Mouse (Mus musculus): ENCODE measurements around the gene Nop53. TPM values are rescaled to one million over a fixed set of nuclear protein-coding genes. Genes with fewer than 3 reads are reported as not detected.

Gene Nop53
- polyA plus RNA-seq, 1 experiment from 2014 or later, result 164 TPM

- ATAC-seq (ENCODE audit: low read depth), result no peak
- H3K4me3 ChIP-seq (ENCODE audit: low read depth, low read length), result no peak overlapping the region
- H3K4me1 ChIP-seq (ENCODE audit: control insufficient read depth, insufficient read depth, low read length), result peaks cover 41% of the 10 kb centered on the region
- WGBS, result 83% methylated on average over 32 of the region's 32 CpGs
- peak overlapping the region; percentile 89 for H3K27ac ChIP-seq (replicated peaks; ENCODE audit: low read depth, low read length)
- H3K9ac ChIP-seq (ENCODE audit: low read depth, low read length), result peak overlapping the region; percentile 9; the same call in 1 of the 2 replicates
- 0 out of 2 replicates have a peak overlapping the region, but pooled peaks have one; percentile 41 for H3K4me2 ChIP-seq (ENCODE audit: low read depth, low read length)
- no peak for DNase-seq (ENCODE audit: low spot score)
- no peaks in the 10 kb centered on the region for H3K9me3 ChIP-seq (ENCODE audit: control insufficient read depth, low read length)
- H3K27me3 ChIP-seq (replicated peaks; ENCODE audit: control insufficient read depth, insufficient read depth, low read length), result no peaks in the 10 kb centered on the region
- peaks cover 20% of the 10 kb centered on the region for H3K36me3 ChIP-seq (ENCODE audit: control insufficient read depth, insufficient read depth, low read length)
These were observed 18.2 kb upstream of the Nop53 start for GRCm38 (mm10) chr7:15963798-15964652.

GRCm38 (mm10) chr7:15962311-15963288, 16.7 kb upstream of the Nop53 start:
- peak overlapping the region; percentile 89 for H3K27ac ChIP-seq (replicated peaks; ENCODE audit: low read depth, low read length)
- H3K27me3 ChIP-seq (replicated peaks; ENCODE audit: control insufficient read depth, insufficient read depth, low read length), result no peaks in the 10 kb centered on the region
- H3K9me3 ChIP-seq (ENCODE audit: control insufficient read depth, low read length), result no peaks in the 10 kb centered on the region
- H3K4me2 ChIP-seq (ENCODE audit: low read depth, low read length), result peak overlapping the region; percentile 41
- whole genome bisulfite sequencing, result 8% methylated on average over 12 of the region's 12 CpGs
- H3K4me1 ChIP-seq (ENCODE audit: control insufficient read depth, insufficient read depth, low read length), result peaks cover 41% of the 10 kb centered on the region
- H3K4me3 ChIP-seq (ENCODE audit: low read depth, low read length), result peak overlapping the region; percentile 5; the same call in 1 of the 2 replicates
- peak; percentile 86 for ATAC-seq (ENCODE audit: low read depth)
- peaks cover 34% of the 10 kb centered on the region for H3K36me3 ChIP-seq (ENCODE audit: control insufficient read depth, insufficient read depth, low read length)
- peak overlapping the region; percentile 34 for H3K9ac ChIP-seq (ENCODE audit: low read depth, low read length)
- DNase-seq (ENCODE audit: low spot score), result peak; percentile 94

GRCm38 (mm10) chr7:15961798-15962197, 15.9 kb upstream of the Nop53 start:
- peaks cover 41% of the 10 kb centered on the region for H3K36me3 ChIP-seq (ENCODE audit: control insufficient read depth, insufficient read depth, low read length)
- H3K27ac ChIP-seq (replicated peaks; ENCODE audit: low read depth, low read length), result peak overlapping the region; percentile 89
- no peak overlapping the region for H3K4me3 ChIP-seq (ENCODE audit: low read depth, low read length)
- DNase-seq (ENCODE audit: low spot score) (no peak), ATAC-seq (ENCODE audit: low read depth) (no peak)
- no peaks in the 10 kb centered on the region for H3K9me3 ChIP-seq (ENCODE audit: control insufficient read depth, low read length)
- H3K4me2 ChIP-seq (ENCODE audit: low read depth, low read length), result peak overlapping the region; percentile 41; the same call in 1 of the 2 replicates
- peaks cover 41% of the 10 kb centered on the region for H3K4me1 ChIP-seq (ENCODE audit: control insufficient read depth, insufficient read depth, low read length)
- H3K27me3 ChIP-seq (replicated peaks; ENCODE audit: control insufficient read depth, insufficient read depth, low read length), result no peaks in the 10 kb centered on the region
- no peak overlapping the region for H3K9ac ChIP-seq (ENCODE audit: low read depth, low read length)
- 79% methylated on average over 7 of the region's 7 CpGs for WGBS

- no peak for DNase-seq (ENCODE audit: low spot score)
- no peaks in the 10 kb centered on the region for H3K9me3 ChIP-seq (ENCODE audit: control insufficient read depth, low read length)
- WGBS, result 45% methylated on average over 4 of the region's 4 CpGs
- H3K27ac ChIP-seq (replicated peaks; ENCODE audit: low read depth, low read length), result peak overlapping the region; percentile 89; the same call in 1 of the 2 replicates
- H3K36me3 ChIP-seq (ENCODE audit: control insufficient read depth, insufficient read depth, low read length), result peaks cover 47% of the 10 kb centered on the region
- no peak overlapping the region for H3K4me2 ChIP-seq (ENCODE audit: low read depth, low read length)
- no peak for ATAC-seq (ENCODE audit: low read depth)
- no peak overlapping the region for H3K4me3 ChIP-seq (ENCODE audit: low read depth, low read length)
- H3K9ac ChIP-seq (ENCODE audit: low read depth, low read length), result no peak overlapping the region
- H3K27me3 ChIP-seq (replicated peaks; ENCODE audit: control insufficient read depth, insufficient read depth, low read length), result no peaks in the 10 kb centered on the region
- peaks cover 37% of the 10 kb centered on the region for H3K4me1 ChIP-seq (ENCODE audit: control insufficient read depth, insufficient read depth, low read length)
These were observed 15.4 kb upstream of the Nop53 start for GRCm38 (mm10) chr7:15961239-15961638.

GRCm38 (mm10) chr7:15960691-15961090, 14.8 kb upstream of the Nop53 start:
- H3K27ac ChIP-seq (replicated peaks; ENCODE audit: low read depth, low read length), result no peak overlapping the region
- no peaks in the 10 kb centered on the region for H3K27me3 ChIP-seq (replicated peaks; ENCODE audit: control insufficient read depth, insufficient read depth, low read length)
- H3K4me3 ChIP-seq (ENCODE audit: low read depth, low read length), result no peak overlapping the region
- peaks cover 50% of the 10 kb centered on the region for H3K36me3 ChIP-seq (ENCODE audit: control insufficient read depth, insufficient read depth, low read length)
- no peaks in the 10 kb centered on the region for H3K9me3 ChIP-seq (ENCODE audit: control insufficient read depth, low read length)
- peaks cover 37% of the 10 kb centered on the region for H3K4me1 ChIP-seq (ENCODE audit: control insufficient read depth, insufficient read depth, low read length)
- DNase-seq (ENCODE audit: low spot score) (no peak), ATAC-seq (ENCODE audit: low read depth) (no peak)
- no peak overlapping the region for H3K9ac ChIP-seq (ENCODE audit: low read depth, low read length)
- H3K4me2 ChIP-seq (ENCODE audit: low read depth, low read length), result no peak overlapping the region
- WGBS, result 31% methylated on average over 4 of the region's 4 CpGs

- Histone ChIP-seq H3K4me2 (ENCODE audit: low read depth, low read length) (no peak overlapping the region), H3K4me1 (ENCODE audit: control insufficient read depth, insufficient read depth, low read length) (peaks cover 8% of the 10 kb centered on the region), H3K4me3 (ENCODE audit: low read depth, low read length) (no peak overlapping the region), H3K27ac (replicated peaks; ENCODE audit: low read depth, low read length) (peak overlapping the region; percentile 44; the same call in 1 of the 2 replicates), H3K36me3 (ENCODE audit: control insufficient read depth, insufficient read depth, low read length) (peaks cover 87% of the 10 kb centered on the region), H3K9me3 (ENCODE audit: control insufficient read depth, low read length) (0 out of 2 replicates have a peak, but pooled peaks cover 4% of the 10 kb centered on the region), H3K9ac (ENCODE audit: low read depth, low read length) (no peak overlapping the region), H3K27me3 (replicated peaks; ENCODE audit: control insufficient read depth, insufficient read depth, low read length) (no peaks in the 10 kb centered on the region)
- 66% methylated on average over 5 of the region's 5 CpGs for WGBS
- DNase-seq (ENCODE audit: low spot score), result no peak
- ATAC-seq (ENCODE audit: low read depth), result no peak
These were observed 10.3 kb upstream of the Nop53 start for GRCm38 (mm10) chr7:15956143-15956542.

- no peak overlapping the region for H3K4me3 ChIP-seq (ENCODE audit: low read depth, low read length)
- H3K4me2 ChIP-seq (ENCODE audit: low read depth, low read length), result peak overlapping the region; percentile 31
- peak overlapping the region; percentile 44; the same call in 1 of the 2 replicates for H3K27ac ChIP-seq (replicated peaks; ENCODE audit: low read depth, low read length)
- H3K4me1 ChIP-seq (ENCODE audit: control insufficient read depth, insufficient read depth, low read length), result peaks cover 5% of the 10 kb centered on the region; the same call in 1 of the 2 replicates
- peaks cover 90% of the 10 kb centered on the region for H3K36me3 ChIP-seq (ENCODE audit: control insufficient read depth, insufficient read depth, low read length)
- no peaks in the 10 kb centered on the region for H3K27me3 ChIP-seq (replicated peaks; ENCODE audit: control insufficient read depth, insufficient read depth, low read length)
- DNase-seq (ENCODE audit: low spot score) (no peak), ATAC-seq (ENCODE audit: low read depth) (no peak)
- no peak overlapping the region for H3K9ac ChIP-seq (ENCODE audit: low read depth, low read length)
- 16% methylated on average over 5 of the region's 7 CpGs for WGBS
- 0 out of 2 replicates have a peak, but pooled peaks cover 4% of the 10 kb centered on the region for H3K9me3 ChIP-seq (ENCODE audit: control insufficient read depth, low read length)
These were observed 9.6 kb upstream of the Nop53 start for GRCm38 (mm10) chr7:15955509-15955908.

GRCm38 (mm10) chr7:15954978-15955443, 9.1 kb upstream of the Nop53 start:
- Histone ChIP-seq H3K36me3 (ENCODE audit: control insufficient read depth, insufficient read depth, low read length) (peaks cover 91% of the 10 kb centered on the region), H3K4me3 (ENCODE audit: low read depth, low read length) (no peak overlapping the region), H3K4me2 (ENCODE audit: low read depth, low read length) (peak overlapping the region; percentile 31), H3K27ac (replicated peaks; ENCODE audit: low read depth, low read length) (no peak overlapping the region), H3K4me1 (ENCODE audit: control insufficient read depth, insufficient read depth, low read length) (peaks cover 5% of the 10 kb centered on the region; the same call in 1 of the 2 replicates), H3K9me3 (ENCODE audit: control insufficient read depth, low read length) (0 out of 2 replicates have a peak, but pooled peaks cover 4% of the 10 kb centered on the region), H3K9ac (ENCODE audit: low read depth, low read length) (no peak overlapping the region), H3K27me3 (replicated peaks; ENCODE audit: control insufficient read depth, insufficient read depth, low read length) (no peaks in the 10 kb centered on the region)
- ATAC-seq (ENCODE audit: low read depth) (no peak), DNase-seq (ENCODE audit: low spot score) (peak; percentile 57)
- 18% methylated on average over 21 of the region's 21 CpGs for WGBS
